Mouse (Mus musculus) liver, embryonic 15.5 days (tissue): Measurements from ENCODE around the gene C2cd2. TPM values are rescaled to one million over a fixed set of nuclear protein-coding genes. Genes with fewer than 3 reads are reported as not detected.

ENCODE experiments used
- ATAC-seq: fragments of 200-750 bp; cut with Nextera tagmentation; 2 replicates; pipeline ENCODE4 v1.8.0; 2017; ENCODE audit warnings: moderate number of reproducible peaks, mild to moderate bottlenecking, moderate library complexity; ENCODE audit not compliant: insufficient read depth
- H3K27ac ChIP-seq: fragments of 300-500 bp; sonication (generic); replicated peaks from 2 replicates; pipeline ENCODE4 v1.5.1; 2015; ENCODE audit warnings: mild to moderate bottlenecking, inconsistent platforms
- H3K27me3 ChIP-seq: fragments of 300-500 bp; sonication (generic); 2 replicates; pipeline ENCODE4 v1.6.1; 2015; ENCODE audit warnings: mild to moderate bottlenecking, inconsistent platforms
- H3K36me3 ChIP-seq: fragments of 300-500 bp; sonication (generic); replicated peaks from 2 replicates; pipeline ENCODE4 v1.6.1; 2015; ENCODE audit warnings: moderate library complexity, mild to moderate bottlenecking, inconsistent platforms
- H3K4me1 ChIP-seq: fragments of 300-500 bp; sonication (generic); replicated peaks from 2 replicates; pipeline ENCODE4 v1.6.1; 2015; ENCODE audit warnings: inconsistent platforms
- H3K4me2 ChIP-seq: fragments of 300-500 bp; sonication (generic); 2 replicates; pipeline ENCODE4 v1.6.1; 2015; ENCODE audit warnings: moderate library complexity, mild to moderate bottlenecking, inconsistent platforms
- H3K4me3 ChIP-seq: fragments of 300-500 bp; sonication (generic); replicated peaks from 2 replicates; pipeline ENCODE4 v1.5.1; 2015; ENCODE audit warnings: mild to moderate bottlenecking, inconsistent platforms
- H3K9ac ChIP-seq: fragments of 300-500 bp; sonication (generic); 2 replicates; pipeline ENCODE4 v1.6.1; 2015; ENCODE audit warnings: moderate library complexity, mild to moderate bottlenecking, inconsistent platforms
- H3K9me3 ChIP-seq: fragments of 300-500 bp; sonication (generic); replicated peaks from 2 replicates; pipeline ENCODE4 v1.6.1; 2016; ENCODE audit warnings: inconsistent platforms
- WGBS: fragments of 180-500 bp; shearing (Covaris S2); methylation state at CpG from one replicate; pipeline ENCODE4 v1.1.7; 2015; ENCODE audit warnings: mixed read lengths; ENCODE audit not compliant: insufficient replicate concordance; 5-methylcytosine and 5-hydroxymethylcytosine counted together
- polyA plus RNA-seq: library from polyadenylated mRNA; unstranded; fragments of >200 nt; fragmentation: Nextera tagmentation; extraction: Ambion mirVana; gene quantifications from 2 replicates; pipeline ENCODE4 v1.2.1, GENCODE M21; 2015

Gene C2cd2
- polyA plus RNA-seq, 1 experiment from 2014 or later, result 6.0 TPM

GRCm38 (mm10) chr16:97851061-97851740, 111.2 kb downstream of the C2cd2 start:
- Histone ChIP-seq H3K9ac (peak overlapping the region; percentile 91), H3K4me1 (peaks cover 50% of the 10 kb centered on the region), H3K4me2 (peak overlapping the region; percentile 88), H3K9me3 (no peaks in the 10 kb centered on the region), H3K27ac (peak overlapping the region; percentile 89), H3K4me3 (peak overlapping the region; percentile 87), H3K36me3 (no peaks in the 10 kb centered on the region; the same call in 1 of the 2 replicates), H3K27me3 (no peaks in the 10 kb centered on the region)
- WGBS, result under 1% methylated on average over 76 of the region's 77 CpGs
- ATAC-seq, result peak; percentile 83

GRCm38 (mm10) chr16:97850667-97851060, 111.7 kb downstream of the C2cd2 start:
- Histone ChIP-seq H3K36me3 (no peaks in the 10 kb centered on the region; the same call in 1 of the 2 replicates), H3K4me1 (peaks cover 51% of the 10 kb centered on the region)
- ATAC-seq, result peak; percentile 2; the same call in 1 of the 2 replicates

DNA sequence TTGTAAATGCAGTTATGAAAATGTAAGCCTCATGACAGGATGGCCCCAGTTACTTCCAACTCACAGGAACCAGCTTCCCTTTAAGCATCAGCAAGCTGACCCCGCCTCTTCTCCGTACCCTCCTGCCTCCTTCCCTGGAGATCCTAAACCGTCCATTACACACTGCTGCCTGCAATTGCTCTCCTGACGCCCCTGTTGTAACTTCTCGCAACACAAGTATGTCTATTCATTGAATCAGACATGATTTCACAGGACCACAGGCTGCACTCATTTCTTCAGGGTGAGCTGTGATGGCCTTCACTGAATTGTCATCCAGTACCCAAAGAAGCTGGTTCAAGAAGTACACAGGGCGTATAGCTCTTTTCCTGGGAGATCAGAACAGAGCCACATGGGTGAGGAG, 113.6 kb downstream of the C2cd2 start:
- WGBS, result 75% methylated on average over 6 of the region's 6 CpGs
- H3K4me1 ChIP-seq, result peaks cover 51% of the 10 kb centered on the region
- no peak for ATAC-seq

More at GRCm38 (mm10) chr16:97850667-97851060, 111.7 kb downstream of the C2cd2 start:
- Histone ChIP-seq H3K9me3 (no peaks in the 10 kb centered on the region), H3K4me3 (peak overlapping the region; percentile 87), H3K9ac (peak overlapping the region; percentile 91), H3K27ac (peak overlapping the region; percentile 89), H3K27me3 (no peaks in the 10 kb centered on the region), H3K4me2 (peak overlapping the region; percentile 88)
- WGBS, result 0% methylated on average over 11 of the region's 11 CpGs

GRCm38 (mm10) chr16:97844967-97845937, 117.1 kb downstream of the C2cd2 start:
- Histone ChIP-seq H3K36me3 (peaks cover 5% of the 10 kb centered on the region; the same call in 1 of the 2 replicates), H3K27ac (no peak overlapping the region), H3K9me3 (no peaks in the 10 kb centered on the region), H3K4me3 (no peak overlapping the region), H3K4me2 (no peak overlapping the region), H3K27me3 (no peaks in the 10 kb centered on the region), H3K4me1 (peaks cover 28% of the 10 kb centered on the region), H3K9ac (no peak overlapping the region)
- 63% methylated on average over 12 of the region's 12 CpGs for WGBS
- ATAC-seq, result no peak

More for the DNA sequence above, 113.6 kb downstream of the C2cd2 start:
- Histone ChIP-seq H3K4me2 (no peak overlapping the region), H3K9me3 (no peaks in the 10 kb centered on the region), H3K27ac (no peak overlapping the region), H3K36me3 (no peaks in the 10 kb centered on the region; the same call in 1 of the 2 replicates), H3K9ac (no peak overlapping the region), H3K27me3 (no peaks in the 10 kb centered on the region), H3K4me3 (no peak overlapping the region)

DNA sequence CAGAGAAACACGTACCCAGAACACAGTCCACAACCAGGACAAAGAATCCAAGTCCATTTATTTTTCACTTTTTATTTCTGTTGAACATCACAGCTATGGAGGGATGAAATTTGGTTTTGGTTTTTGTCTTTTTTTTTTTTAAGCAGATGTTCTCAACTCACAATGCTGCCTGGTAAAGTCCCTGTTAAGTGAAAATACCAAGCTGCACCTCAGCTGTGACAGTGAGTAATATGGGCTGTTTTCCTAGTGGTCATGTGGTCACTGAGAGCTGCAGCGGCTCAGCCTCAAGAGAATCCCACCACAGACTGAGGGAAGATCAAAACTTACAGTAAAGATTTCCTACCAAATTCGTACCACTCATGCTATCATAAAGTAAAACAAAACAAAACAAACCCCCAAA, 130.2 kb downstream of the C2cd2 start:
- 77% methylated on average over 3 of the region's 3 CpGs for WGBS
- peaks cover 72% of the 10 kb centered on the region for H3K36me3 ChIP-seq

DNA sequence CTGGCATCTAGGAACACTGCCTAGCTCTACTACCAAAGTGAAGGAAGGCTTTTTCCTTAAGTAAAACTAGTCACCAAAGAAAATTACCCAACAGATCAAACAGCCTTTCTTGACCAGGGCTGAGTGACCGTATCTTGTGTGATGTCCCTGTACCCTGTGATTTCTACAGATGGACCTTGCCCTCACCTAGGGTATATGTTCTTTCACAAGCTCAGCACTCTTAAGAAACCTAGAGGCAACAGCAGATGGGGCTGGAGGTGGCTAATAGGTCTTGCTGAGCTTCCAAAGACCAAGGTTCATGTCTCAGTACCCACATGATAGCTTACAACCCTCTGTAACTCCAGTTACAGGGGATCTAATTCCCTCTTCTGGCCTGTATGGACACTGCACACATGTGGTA, 134.2 kb downstream of the C2cd2 start:
- ATAC-seq, result no peak
- H3K27ac ChIP-seq, result no peak overlapping the region
- H3K4me2 ChIP-seq, result no peak overlapping the region
- H3K4me3 ChIP-seq, result no peak overlapping the region
- no peaks in the 10 kb centered on the region for H3K27me3 ChIP-seq
- H3K9ac ChIP-seq, result no peak overlapping the region
- WGBS, result 77% methylated on average over 1 of the region's 1 CpGs
- no peaks in the 10 kb centered on the region for H3K4me1 ChIP-seq
- H3K36me3 ChIP-seq, result peaks cover 46% of the 10 kb centered on the region
- no peaks in the 10 kb centered on the region for H3K9me3 ChIP-seq

More for the DNA sequence above, 130.2 kb downstream of the C2cd2 start:
- ATAC-seq, result no peak
- Histone ChIP-seq H3K9me3 (no peaks in the 10 kb centered on the region), H3K4me2 (no peak overlapping the region), H3K4me3 (no peak overlapping the region), H3K27me3 (no peaks in the 10 kb centered on the region), H3K4me1 (no peaks in the 10 kb centered on the region), H3K27ac (no peak overlapping the region), H3K9ac (no peak overlapping the region)

- H3K4me3 ChIP-seq, result no peak overlapping the region
- H3K36me3 ChIP-seq, result peaks cover 42% of the 10 kb centered on the region
- H3K9ac ChIP-seq, result no peak overlapping the region
- H3K27me3 ChIP-seq, result no peaks in the 10 kb centered on the region
- H3K4me2 ChIP-seq, result no peak overlapping the region
- no peaks in the 10 kb centered on the region for H3K9me3 ChIP-seq
- no peak for ATAC-seq
- 77% methylated on average over 6 of the region's 6 CpGs for WGBS
- no peaks in the 10 kb centered on the region; the same call in 1 of the 2 replicates for H3K4me1 ChIP-seq
- H3K27ac ChIP-seq, result no peak overlapping the region
Observed at GRCm38 (mm10) chr16:97823311-97824007, 138.9 kb downstream of the C2cd2 start.

DNA sequence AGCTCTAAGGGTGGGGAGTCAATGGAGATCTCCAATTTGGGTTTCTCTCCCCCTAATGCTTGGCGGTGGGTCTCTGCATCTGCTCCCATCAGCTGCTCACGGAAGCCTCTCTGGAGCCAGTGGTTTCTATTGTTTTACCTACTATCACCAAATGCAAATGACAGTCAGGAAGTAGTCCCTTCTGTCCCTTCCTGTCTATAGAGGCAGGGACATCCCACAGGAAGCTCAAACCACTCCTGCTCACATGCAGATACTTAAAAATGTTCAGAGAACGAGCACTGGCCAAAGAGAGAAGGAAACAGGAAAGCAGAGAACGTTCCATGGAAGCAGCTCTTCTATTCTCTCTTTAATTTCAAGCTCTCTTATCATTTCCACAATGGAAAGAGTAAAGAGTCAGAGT, 142.9 kb downstream of the C2cd2 start:
- no peak overlapping the region for H3K4me3 ChIP-seq
- 29% methylated on average over 4 of the region's 4 CpGs for WGBS
- H3K9me3 ChIP-seq, result no peaks in the 10 kb centered on the region
- no peak overlapping the region for H3K9ac ChIP-seq
- ATAC-seq, result peak; percentile 40; the same call in 1 of the 2 replicates
- peaks cover 63% of the 10 kb centered on the region for H3K36me3 ChIP-seq
- H3K4me2 ChIP-seq, result no peak overlapping the region
- H3K27ac ChIP-seq, result no peak overlapping the region
- H3K4me1 ChIP-seq, result no peaks in the 10 kb centered on the region; the same call in 1 of the 2 replicates
- H3K27me3 ChIP-seq, result no peaks in the 10 kb centered on the region

- H3K9me3 ChIP-seq, result no peaks in the 10 kb centered on the region
- no peak overlapping the region for H3K4me3 ChIP-seq
- H3K9ac ChIP-seq, result no peak overlapping the region
- H3K4me2 ChIP-seq, result no peak overlapping the region
- WGBS, result 86% methylated on average over 1 of the region's 1 CpGs
- no peak for ATAC-seq
- peaks cover 70% of the 10 kb centered on the region for H3K36me3 ChIP-seq
- H3K27ac ChIP-seq, result no peak overlapping the region
- H3K27me3 ChIP-seq, result no peaks in the 10 kb centered on the region
- no peaks in the 10 kb centered on the region for H3K4me1 ChIP-seq
Observed at GRCm38 (mm10) chr16:97817414-97817813, 145.0 kb downstream of the C2cd2 start.

DNA sequence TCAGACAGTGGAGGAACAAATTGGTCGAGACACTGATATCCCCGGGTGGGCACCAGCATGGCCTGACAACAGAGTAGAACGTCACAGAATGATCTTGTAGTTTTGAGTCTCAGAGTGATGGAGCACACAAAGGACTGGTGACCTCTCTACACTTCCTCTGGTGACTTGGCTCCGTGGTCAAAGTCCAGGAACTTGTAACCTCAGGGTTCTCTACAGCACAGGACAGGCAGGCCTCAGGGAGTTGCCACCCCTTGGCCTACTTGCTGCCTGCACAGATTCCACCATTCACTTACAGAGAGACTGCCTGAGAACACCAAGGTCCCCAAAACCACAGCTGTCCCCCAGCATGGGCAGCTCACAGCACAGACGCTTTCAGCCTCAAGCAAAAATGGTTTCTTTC, 147.1 kb downstream of the C2cd2 start:
- H3K9me3 ChIP-seq, result no peaks in the 10 kb centered on the region
- H3K4me1 ChIP-seq, result no peaks in the 10 kb centered on the region
- H3K9ac ChIP-seq, result no peak overlapping the region
- no peaks in the 10 kb centered on the region for H3K27me3 ChIP-seq
- peaks cover 76% of the 10 kb centered on the region for H3K36me3 ChIP-seq
- H3K4me2 ChIP-seq, result no peak overlapping the region
- no peak overlapping the region for H3K4me3 ChIP-seq
- 57% methylated on average over 5 of the region's 5 CpGs for WGBS
- H3K27ac ChIP-seq, result no peak overlapping the region
- ATAC-seq, result no peak
